Mouse (Mus musculus): ENCODE data around the gene Tbc1d9.

The Tbc1d9 gene

GRCm38 (mm10) chr8:83165235-83165930 lies at the start of gene Tbc1d9:
Gene Tbc1d9 (plus strand): TSS chr8:83165352.
- DNase-seq: peak; percentile 73

- peak; percentile 29 for DNase-seq
Observed at GRCm38 (mm10) chr8:83135086-83135485, 30.1 kb upstream of the Tbc1d9 start.

GRCm38 (mm10) chr8:83140068-83140467 lies 25.1 kb upstream of the Tbc1d9 start:
- no peak for DNase-seq

- no peak for DNase-seq
Observed at GRCm38 (mm10) chr8:83140701-83141111, 24.4 kb upstream of the Tbc1d9 start.

GRCm38 (mm10) chr8:83141358-83141757 lies 23.8 kb upstream of the Tbc1d9 start:
- DNase-seq: no peak

GRCm38 (mm10) chr8:83144601-83145000 lies 20.6 kb upstream of the Tbc1d9 start:
- no peak for DNase-seq

GRCm38 (mm10) chr8:83145421-83145820 lies 19.7 kb upstream of the Tbc1d9 start:
- no peak for DNase-seq

GRCm38 (mm10) chr8:83149124-83149523 lies 16.0 kb upstream of the Tbc1d9 start:
- no peak for DNase-seq

- no peak for DNase-seq
Observed at GRCm38 (mm10) chr8:83152055-83152454, 13.1 kb upstream of the Tbc1d9 start.

GRCm38 (mm10) chr8:83152470-83152869 lies 12.7 kb upstream of the Tbc1d9 start:
- DNase-seq: no peak

- no peak for DNase-seq
Observed at GRCm38 (mm10) chr8:83155110-83155509, 10.0 kb upstream of the Tbc1d9 start.

- no peak for DNase-seq
Observed at GRCm38 (mm10) chr8:83158971-83159370, 6.2 kb upstream of the Tbc1d9 start.

GRCm38 (mm10) chr8:83159615-83160014 lies 5.5 kb upstream of the Tbc1d9 start:
- DNase-seq: no peak

GRCm38 (mm10) chr8:83160613-83161012 lies 4.5 kb upstream of the Tbc1d9 start:
- DNase-seq: no peak

GRCm38 (mm10) chr8:83165931-83166867 lies 1.0 kb downstream of the Tbc1d9 start, which contains the start of gene Gm10645:
Gene Gm10645 (minus strand): TSS chr8:83166170.
- peak; percentile 13 for DNase-seq

GRCm38 (mm10) chr8:83167932-83168331 lies 2.8 kb downstream of the Tbc1d9 start:
- no peak for DNase-seq

GRCm38 (mm10) chr8:83169127-83169526 lies 4.0 kb downstream of the Tbc1d9 start:
- no peak for DNase-seq

GRCm38 (mm10) chr8:83169709-83170108 lies 4.6 kb downstream of the Tbc1d9 start:
- no peak for DNase-seq

GRCm38 (mm10) chr8:83170894-83171293 lies 5.7 kb downstream of the Tbc1d9 start:
- DNase-seq: no peak

GRCm38 (mm10) chr8:83175680-83176079 lies 10.5 kb downstream of the Tbc1d9 start:
- no peak for DNase-seq

- no peak for DNase-seq
Observed at GRCm38 (mm10) chr8:83176785-83177184, 11.6 kb downstream of the Tbc1d9 start.

GRCm38 (mm10) chr8:83177317-83178195 lies 12.4 kb downstream of the Tbc1d9 start:
- DNase-seq: no peak

- DNase-seq: no peak
Observed at GRCm38 (mm10) chr8:83178228-83178742, 13.1 kb downstream of the Tbc1d9 start.

Data from kidney, adult 11 months (tissue).